Mouse (Mus musculus) inflammation-experienced regulatory T-cells, adult 6 months (primary cell): ENCODE results near the gene Gadd45g. TPM values are rescaled to one million over a fixed set of nuclear protein-coding genes. Genes with fewer than 3 reads are reported as not detected.

Experiments
- ATAC-seq: one replicate; pipeline ENCODE4 v1.8.0; 2017
- polyA plus RNA-seq, 3 experiments: library from polyadenylated mRNA; unstranded; fragments of 100-300 nt; shearing (Covaris generic); gene quantifications; one replicate each; pipeline ENCODE4 v1.2.1; 2017

The Gadd45g gene
- polyA plus RNA-seq, 3 experiments from 2014 or later: 12.4 to 28.7 (median 19.4) TPM

DNA sequence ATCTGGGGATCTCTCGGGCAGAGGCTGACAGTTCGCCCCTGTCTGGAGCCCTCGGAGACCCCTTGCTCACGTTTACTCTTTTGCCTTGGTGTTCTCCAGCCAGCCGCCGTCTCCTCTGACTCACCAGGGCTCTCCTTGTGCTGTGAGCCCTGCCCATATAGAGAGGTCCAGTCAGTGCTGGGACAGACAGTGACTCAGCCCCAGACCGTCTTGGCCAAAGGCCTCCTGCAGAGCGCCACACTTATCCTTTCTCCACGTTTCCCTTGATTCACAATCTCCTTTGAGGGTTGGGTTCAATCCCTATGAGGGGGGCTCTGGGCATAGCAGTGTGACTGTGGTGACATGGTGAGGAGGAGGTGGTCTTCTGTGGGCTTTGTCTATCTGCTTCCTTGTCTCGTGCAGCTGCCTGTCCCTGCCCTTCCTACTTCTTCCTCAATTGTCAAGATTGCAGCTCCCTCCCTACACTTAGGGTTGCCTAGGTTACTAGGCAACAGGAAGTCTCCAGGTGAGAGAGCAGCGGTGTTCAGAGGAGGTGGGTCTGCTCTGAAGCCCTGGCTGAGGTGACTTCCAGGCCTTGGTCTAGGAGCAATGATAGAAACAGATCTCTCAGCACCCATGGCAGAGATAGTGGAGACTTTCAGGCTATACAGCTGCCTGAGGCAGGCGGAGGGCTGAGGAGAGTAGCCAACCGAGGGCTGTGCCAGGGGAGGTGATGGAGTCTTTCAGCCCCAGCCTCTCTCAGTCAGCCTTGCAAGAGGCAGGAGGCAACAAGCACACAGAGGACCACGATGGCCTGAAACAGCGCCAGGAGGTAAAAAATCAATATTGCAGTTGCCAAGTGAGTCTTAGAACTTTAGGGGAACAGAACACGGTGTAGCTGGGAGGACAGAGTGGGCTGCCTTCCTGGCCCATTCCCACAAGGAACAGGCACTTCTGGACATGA is 7.1 kb downstream of the Gadd45g start:
- no peak for ATAC-seq

DNA sequence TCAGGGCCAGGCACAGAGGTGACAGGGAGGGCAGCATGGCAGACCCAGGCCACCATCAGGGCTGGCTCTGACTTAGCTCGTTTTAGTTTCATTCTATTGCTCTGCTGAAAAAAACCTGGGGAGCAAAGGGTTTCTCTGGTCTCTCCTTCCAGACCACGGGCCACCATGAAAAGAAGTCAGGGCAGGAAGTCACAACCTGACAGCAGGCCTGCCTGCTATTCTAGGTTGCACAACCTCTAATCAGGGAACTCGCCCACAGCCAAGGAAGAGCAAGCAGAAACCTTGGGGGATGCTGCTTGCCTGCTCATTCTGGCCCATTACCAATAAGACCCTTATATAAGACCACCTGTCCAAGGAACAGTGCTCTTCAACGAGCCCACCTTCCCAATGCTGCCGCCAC is 9.1 kb downstream of the Gadd45g start:
- ATAC-seq: no peak

DNA sequence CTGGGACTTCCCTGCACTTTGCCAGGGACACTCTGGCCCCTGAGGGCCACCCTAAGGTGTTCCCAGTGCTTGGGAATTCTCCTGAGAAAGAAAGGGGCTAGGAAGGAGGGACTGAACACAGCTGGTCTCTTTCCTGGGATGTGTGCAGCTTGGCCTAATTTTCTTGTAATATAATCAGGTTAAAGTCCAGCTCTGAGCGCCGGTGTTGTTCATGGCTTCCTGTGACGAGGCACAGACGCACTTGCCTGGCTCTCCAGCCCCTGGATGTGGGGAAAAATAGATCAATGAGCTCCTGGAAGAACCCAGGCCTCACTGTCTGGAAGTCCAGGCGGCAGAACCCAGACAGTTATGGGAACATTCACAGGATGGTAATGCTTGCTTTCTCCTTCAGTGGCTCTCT is 10.7 kb downstream of the Gadd45g start:
- no peak for ATAC-seq

- no peak for ATAC-seq
These were observed 12.0 kb downstream of the Gadd45g start for GRCm38 (mm10) chr13:51858475-51858874.

DNA sequence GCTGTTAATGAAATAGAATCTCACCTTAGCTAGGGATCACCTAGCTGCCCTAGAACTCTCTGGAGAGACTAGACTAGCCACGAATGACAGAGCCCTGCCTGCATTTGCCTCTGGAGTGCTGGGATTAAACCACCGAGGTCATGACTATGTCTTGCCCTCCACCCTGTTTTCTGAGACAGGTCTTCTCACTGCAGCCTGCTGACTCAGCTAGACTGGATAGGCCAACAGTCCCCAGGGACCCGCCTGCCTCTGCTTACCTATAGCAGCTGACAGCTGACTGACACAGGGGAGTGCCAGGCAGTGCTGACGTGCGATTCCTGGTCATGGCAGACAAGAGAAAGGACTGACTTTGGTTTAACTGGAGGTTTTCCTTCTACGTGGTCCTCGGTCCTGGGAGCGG is 12.7 kb downstream of the Gadd45g start:
- no peak for ATAC-seq

DNA sequence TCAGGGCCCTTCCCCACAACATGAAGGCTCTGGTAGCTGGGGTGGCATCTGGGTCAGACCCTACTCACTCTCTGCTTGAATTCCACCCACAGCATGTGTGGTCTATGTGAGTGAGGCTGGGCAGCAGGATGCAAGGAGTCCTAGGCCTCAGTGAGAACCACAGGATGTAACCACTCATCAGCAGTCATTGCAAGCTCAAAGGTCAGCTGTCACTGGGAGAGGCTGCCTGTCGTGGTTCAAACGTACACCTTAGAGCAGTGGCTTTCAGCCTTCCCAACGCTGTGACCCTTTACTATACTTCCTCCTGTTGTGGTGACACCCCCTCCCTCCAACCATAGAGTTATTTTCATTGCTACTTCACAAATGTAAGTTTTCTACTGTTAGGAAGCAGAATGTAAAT is 13.3 kb downstream of the Gadd45g start:
- ATAC-seq: no peak

DNA sequence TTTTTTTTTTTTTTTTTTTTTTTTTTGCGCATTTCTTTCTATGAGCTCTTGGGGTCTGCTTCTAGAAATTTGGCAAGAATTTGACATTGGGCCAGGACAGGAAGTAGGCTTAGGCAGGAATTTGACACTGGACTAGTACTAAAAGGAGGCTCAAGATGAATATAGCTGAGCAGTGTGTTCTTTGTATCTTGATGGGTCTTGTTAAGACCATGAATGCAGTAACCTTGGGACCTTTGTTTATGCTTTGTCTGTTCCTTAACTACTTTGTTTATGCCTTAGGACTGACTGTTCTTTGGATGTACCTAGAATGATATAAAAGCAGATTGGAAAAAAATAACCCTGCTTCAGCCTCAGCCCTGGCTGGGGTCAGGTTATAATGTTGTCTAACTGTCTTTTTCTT is 16.3 kb downstream of the Gadd45g start:
- no peak for ATAC-seq

- no peak for ATAC-seq
These were observed 19.7 kb downstream of the Gadd45g start for GRCm38 (mm10) chr13:51866151-51866659.

- no peak for ATAC-seq
These were observed 22.1 kb downstream of the Gadd45g start for GRCm38 (mm10) chr13:51868491-51869128.

GRCm38 (mm10) chr13:51869129-51869491 is 22.6 kb downstream of the Gadd45g start:
- ATAC-seq: no peak

DNA sequence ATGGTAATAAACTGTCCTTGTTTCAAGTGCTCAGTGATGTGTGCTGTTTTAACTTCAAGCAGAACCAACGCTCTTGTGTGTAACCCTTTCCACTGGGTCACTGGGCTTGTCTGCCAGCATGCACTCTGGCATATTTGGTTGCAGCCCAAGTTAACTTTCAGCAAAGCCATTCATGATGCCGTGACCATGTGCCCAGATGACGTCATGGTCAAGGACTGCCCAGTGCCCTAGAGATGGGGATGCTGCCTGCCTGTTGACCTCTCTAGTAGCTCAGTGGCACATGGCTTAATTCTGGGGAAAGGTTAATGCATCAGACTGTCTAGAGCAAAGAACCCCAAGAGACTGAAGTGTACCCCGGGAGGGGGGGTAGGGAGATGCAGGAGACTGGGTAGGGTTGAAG is 24.7 kb downstream of the Gadd45g start:
- no peak for ATAC-seq

DNA sequence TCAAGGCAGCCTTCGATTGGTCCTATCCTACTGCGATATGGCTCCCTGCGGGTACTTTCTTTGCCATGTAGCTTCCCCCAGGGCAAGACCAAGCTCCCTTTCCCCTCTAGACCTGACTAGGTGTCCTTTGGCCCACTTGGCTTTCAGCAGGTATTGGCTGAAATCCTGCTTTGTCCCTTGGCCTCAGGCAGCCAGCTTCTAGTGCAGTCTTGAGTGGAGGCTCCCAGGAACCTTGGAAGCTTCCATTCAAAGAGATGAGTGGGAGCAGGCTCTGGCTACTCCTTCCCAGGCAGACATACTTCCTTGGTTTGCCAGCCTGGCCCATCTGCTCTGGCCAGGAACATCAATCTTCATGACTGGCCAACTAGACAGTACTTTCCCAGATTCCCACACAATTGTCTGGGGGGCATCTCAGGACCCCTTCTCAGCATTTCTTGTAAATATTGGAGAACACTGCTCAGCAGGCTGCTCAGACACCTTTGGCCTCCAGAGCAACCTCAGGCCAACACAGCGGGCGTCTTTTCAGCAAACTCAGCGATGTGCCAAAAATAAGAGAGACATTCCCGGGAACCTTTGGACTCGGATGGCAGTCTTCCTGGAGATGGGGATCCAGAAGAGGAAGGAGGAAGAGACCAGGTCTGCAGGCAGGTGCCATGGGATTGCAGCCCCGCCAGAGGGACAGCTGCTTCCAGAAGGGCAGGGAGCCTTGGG is 25.9 kb downstream of the Gadd45g start:
- ATAC-seq: no peak

GRCm38 (mm10) chr13:51872963-51873514 is 26.6 kb downstream of the Gadd45g start:
- ATAC-seq: no peak

GRCm38 (mm10) chr13:51873786-51874185 is 27.3 kb downstream of the Gadd45g start:
- no peak for ATAC-seq

DNA sequence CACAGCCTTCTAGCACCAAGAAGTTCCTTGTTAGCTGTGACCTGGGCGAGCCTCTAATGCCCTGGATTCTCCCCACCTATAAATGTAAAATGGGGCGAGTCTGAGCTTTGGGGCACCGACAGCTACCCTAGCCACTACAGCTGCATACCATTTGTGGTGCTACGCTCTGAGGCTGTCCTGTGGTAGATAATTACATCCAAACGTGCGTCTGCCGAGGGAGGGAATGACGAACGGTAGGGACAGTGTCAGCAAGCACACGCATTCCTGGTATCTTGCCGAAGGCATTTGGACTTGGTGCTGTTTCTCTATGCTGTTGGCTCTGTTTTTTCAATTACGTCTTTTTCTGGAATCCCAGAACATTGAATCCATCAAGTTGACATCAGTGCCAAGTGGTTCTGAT is 29.7 kb downstream of the Gadd45g start:
- ATAC-seq: no peak

GRCm38 (mm10) chr13:51878806-51879205 is 32.3 kb downstream of the Gadd45g start:
- no peak for ATAC-seq

DNA sequence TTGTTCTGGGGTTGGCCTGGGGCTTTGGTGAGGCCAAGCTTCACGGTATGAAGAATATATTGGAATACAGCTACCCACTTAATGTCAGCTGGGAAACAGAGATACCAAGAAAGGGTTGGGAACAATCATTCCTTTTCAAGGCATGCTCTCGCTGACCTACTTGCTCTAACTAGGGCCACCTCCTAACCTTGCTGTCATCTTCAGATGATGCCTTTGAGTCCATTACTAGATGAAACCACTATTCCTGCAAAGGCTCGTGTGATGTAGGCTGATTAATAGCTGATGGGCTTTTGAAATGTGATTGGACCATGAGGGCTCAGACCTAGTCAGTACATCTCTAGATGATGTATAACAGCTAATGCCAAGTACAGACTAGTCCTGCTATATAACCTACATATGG is 33.1 kb downstream of the Gadd45g start:
- ATAC-seq: no peak

DNA sequence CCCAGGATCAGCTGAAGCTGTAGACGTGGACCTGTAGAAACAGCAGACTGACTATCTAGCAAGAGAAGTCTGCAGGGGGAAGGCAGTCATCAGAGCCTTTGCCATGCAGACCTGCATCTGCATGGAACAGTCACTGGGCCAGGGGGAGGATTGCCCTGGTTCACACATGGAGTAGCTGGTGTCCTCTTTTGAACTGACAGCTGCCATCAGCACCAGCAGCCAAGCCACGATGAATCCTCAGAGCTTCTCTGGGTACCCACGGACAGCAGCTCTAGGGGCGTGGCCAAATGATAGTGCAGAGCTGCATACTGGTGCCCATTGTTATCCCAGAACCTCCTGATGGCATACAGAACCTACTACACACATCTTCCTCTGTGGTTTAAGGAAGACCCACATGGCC is 33.5 kb downstream of the Gadd45g start:
- no peak for ATAC-seq

- no peak for ATAC-seq
These were observed 35.0 kb downstream of the Gadd45g start for GRCm38 (mm10) chr13:51881271-51882128.

DNA sequence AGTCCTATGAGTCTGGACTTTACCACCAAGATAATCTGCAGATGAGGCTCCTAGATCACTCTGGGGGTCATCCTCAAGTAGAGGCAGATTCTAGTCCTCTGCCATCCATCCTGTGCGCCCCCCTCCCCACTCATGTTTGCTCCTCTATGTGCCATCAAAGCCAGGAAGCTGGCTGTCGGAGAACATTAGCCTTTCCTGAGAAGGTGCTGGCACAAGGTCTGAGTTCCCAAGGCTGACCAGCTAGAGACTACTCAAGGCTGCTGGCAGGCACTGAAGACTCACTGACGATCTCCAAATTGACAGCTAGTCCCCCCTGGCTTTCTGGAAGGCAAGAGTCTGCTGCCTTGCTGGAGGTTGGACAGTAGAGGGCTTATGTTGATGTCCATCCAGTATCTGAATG is 35.7 kb downstream of the Gadd45g start:
- ATAC-seq: no peak

DNA sequence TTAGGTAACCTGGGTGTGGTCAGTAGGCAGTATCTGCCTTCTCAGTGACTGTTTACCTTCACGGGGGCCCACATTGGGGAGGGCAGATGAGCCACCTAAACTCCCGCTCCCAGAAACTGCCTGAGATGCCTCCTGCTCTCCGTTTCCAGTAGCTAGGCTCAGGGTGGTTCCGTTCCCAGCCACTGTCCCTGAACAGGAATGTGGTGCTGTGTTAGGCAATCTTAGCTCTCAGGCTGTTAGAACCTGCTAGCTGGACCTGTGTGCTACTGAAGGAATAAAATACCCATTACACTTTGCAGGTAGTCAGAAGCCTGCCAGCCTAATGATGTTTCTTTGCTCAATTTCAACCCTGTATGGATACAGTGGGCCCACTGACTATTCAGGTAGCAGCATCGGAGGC is 37.8 kb downstream of the Gadd45g start:
- no peak for ATAC-seq

- ATAC-seq: no peak
These were observed 39.1 kb downstream of the Gadd45g start for GRCm38 (mm10) chr13:51885594-51885993.
